In the genomic region with DNA sequence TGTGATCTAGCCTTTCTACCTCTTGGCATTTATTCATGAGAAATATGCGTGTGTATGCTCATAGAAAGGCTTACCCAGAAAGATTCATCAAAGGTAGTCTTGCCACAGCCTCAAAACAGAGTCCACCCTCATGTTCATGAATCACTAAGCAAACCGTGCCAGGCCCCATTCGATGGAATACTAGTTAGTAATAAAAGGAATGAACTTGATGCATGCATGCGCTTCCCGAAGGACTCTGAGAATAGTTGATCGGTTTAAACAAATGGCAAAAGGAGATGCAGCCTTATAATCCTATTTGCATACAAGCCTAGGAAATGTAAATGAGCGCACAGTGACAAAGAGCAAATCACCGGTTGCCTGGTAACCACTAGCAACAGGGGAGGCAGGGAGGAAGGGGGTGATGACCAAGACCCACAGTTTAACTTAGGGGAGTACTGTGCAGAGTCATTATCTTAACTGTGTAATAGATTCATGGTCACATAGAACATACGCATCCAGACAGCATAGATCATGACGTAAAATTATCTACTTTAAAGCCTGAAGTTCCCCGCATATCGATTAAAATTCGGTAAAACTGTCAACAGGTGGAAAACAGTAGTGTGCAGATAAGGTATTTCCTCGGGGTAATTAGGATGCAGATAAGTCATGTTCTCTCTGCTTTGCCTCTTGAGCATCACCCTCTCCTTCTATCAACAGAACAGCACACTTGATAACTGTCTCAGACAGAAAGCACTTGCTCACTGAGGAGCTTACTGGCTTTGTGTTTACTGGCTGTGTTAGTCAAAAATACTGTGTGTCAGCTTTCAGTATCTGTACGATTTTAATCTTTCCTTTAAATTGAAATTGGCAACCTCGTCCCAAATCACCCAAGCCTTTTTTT, we compare ENCODE assay signal across 16 mouse cellular contexts. TPM values are rescaled to one million over a fixed set of nuclear protein-coding genes. Genes with fewer than 3 reads are reported as not detected.
DNase-seq lines count a peak whose midpoint lies in the region; ATAC-seq lines count a peak whose summit lies in the region.
"Had no signal": no experiment of that assay in that cellular context is flagged by ENCODE, and none has a peak within 500 bp of the region (broad histone marks: within the 10 kb centered on the region; RNA-seq: fewer than 3 reads in every experiment).

No protein-coding gene starts in this region.

- no peaks in the 10 kb centered on the region for H3K9me3 ChIP-seq in forebrain, embryonic 12.5 days
- no peaks in the 10 kb centered on the region for H3K9me3 ChIP-seq in hindbrain, embryonic 13.5 days
- H3K9me3 ChIP-seq in midbrain, embryonic 13.5 days = no peaks in the 10 kb centered on the region
- H3K9me3 ChIP-seq: embryonic facial prominence, embryonic 15.5 days; heart, embryonic 12.5 days; limb, embryonic 10.5 days; liver, embryonic 12.5 days; lung, embryonic 15.5 days had no signal

- no peaks in the 10 kb centered on the region for H3K27me3 ChIP-seq in forebrain, embryonic 12.5 days
- H3K27me3 ChIP-seq in hindbrain, embryonic 13.5 days = no peaks in the 10 kb centered on the region
- H3K27me3 ChIP-seq in midbrain, embryonic 13.5 days = 0 out of 2 replicates have a peak, but pooled peaks cover 4% of the 10 kb centered on the region
- H3K27me3 ChIP-seq: embryonic facial prominence, embryonic 15.5 days; heart, embryonic 12.5 days; liver, embryonic 12.5 days; lung, embryonic 15.5 days had no signal

- DNase-seq in R1 (ENCODE audit: low read depth, low spot score) = peak; percentile 66
- DNase-seq in urinary bladder, postnatal 36 days (ENCODE audit: low spot score in 2 of 2) = no peak
- no peak for DNase-seq in spleen, adult 18-20 months
- no peak for DNase-seq in thymus, postnatal 25 days
- DNase-seq: kidney, adult 18-20 months; right cerebral cortex, postnatal 25 days had no signal

- no peak overlapping the region for H3K27ac ChIP-seq in forebrain, embryonic 12.5 days
- H3K27ac ChIP-seq in hindbrain, embryonic 13.5 days = peak overlapping the region; percentile 35; the same call in 1 of the 2 replicates
- H3K27ac ChIP-seq in midbrain, embryonic 13.5 days = 0 out of 2 replicates have a peak overlapping the region, but pooled peaks have one; percentile 5
- H3K27ac ChIP-seq: embryonic facial prominence, embryonic 15.5 days; limb, embryonic 10.5 days; liver, embryonic 12.5 days; lung, embryonic 15.5 days had no signal

- H3K36me3 ChIP-seq in forebrain, embryonic 12.5 days (replicated peaks) = no peaks in the 10 kb centered on the region
- H3K36me3 ChIP-seq in hindbrain, embryonic 13.5 days = no peaks in the 10 kb centered on the region
- no peaks in the 10 kb centered on the region for H3K36me3 ChIP-seq in midbrain, embryonic 13.5 days
- H3K36me3 ChIP-seq: embryonic facial prominence, embryonic 15.5 days; heart, embryonic 12.5 days; limb, embryonic 10.5 days; liver, embryonic 12.5 days; lung, embryonic 15.5 days had no signal

- peaks cover 19% of the 10 kb centered on the region for H3K4me1 ChIP-seq in forebrain, embryonic 12.5 days
- H3K4me1 ChIP-seq in hindbrain, embryonic 13.5 days (replicated peaks) = peaks cover 34% of the 10 kb centered on the region
- peaks cover 20% of the 10 kb centered on the region for H3K4me1 ChIP-seq in midbrain, embryonic 13.5 days (replicated peaks)
- H3K4me1 ChIP-seq: embryonic facial prominence, embryonic 15.5 days; heart, embryonic 12.5 days; liver, embryonic 12.5 days; lung, embryonic 15.5 days had no signal

- ATAC-seq in forebrain, embryonic 12.5 days (ENCODE audit: low FRiP score) = peak; percentile 77
- peak; percentile 69; the same call in 1 of the 2 replicates for ATAC-seq in hindbrain, embryonic 13.5 days (ENCODE audit: low FRiP score)
- ATAC-seq in midbrain, embryonic 13.5 days = peak; percentile 89
- ATAC-seq in megakaryocyte, adult 5-6 weeks (ENCODE audit: poor library complexity, severe bottlenecking) = no peak
- ATAC-seq: liver, embryonic 12.5 days had no signal

- 30% methylated on average over 16 of the region's 16 CpGs for WGBS in forebrain, embryonic 12.5 days
- WGBS in hindbrain, embryonic 13.5 days = 28% methylated on average over 16 of the region's 16 CpGs
- 29% methylated on average over 16 of the region's 16 CpGs for WGBS in midbrain, embryonic 13.5 days

- H3K9ac ChIP-seq in forebrain, embryonic 12.5 days = no peak overlapping the region
- no peak overlapping the region for H3K9ac ChIP-seq in hindbrain, embryonic 13.5 days
- no peak overlapping the region for H3K9ac ChIP-seq in midbrain, embryonic 13.5 days (replicated peaks)
- H3K9ac ChIP-seq: embryonic facial prominence, embryonic 15.5 days; heart, embryonic 12.5 days; liver, embryonic 12.5 days; lung, embryonic 15.5 days had no signal

- peak overlapping the region; percentile 39 for H3K4me2 ChIP-seq in forebrain, embryonic 12.5 days
- H3K4me2 ChIP-seq in hindbrain, embryonic 13.5 days = peak overlapping the region; percentile 35
- H3K4me2 ChIP-seq in midbrain, embryonic 13.5 days (replicated peaks) = peak overlapping the region; percentile 39
- H3K4me2 ChIP-seq: embryonic facial prominence, embryonic 15.5 days; heart, embryonic 12.5 days; liver, embryonic 12.5 days; lung, embryonic 15.5 days had no signal

- H3K4me3 ChIP-seq in forebrain, embryonic 12.5 days (replicated peaks) = no peak overlapping the region
- H3K4me3 ChIP-seq in hindbrain, embryonic 13.5 days = no peak overlapping the region
- 0 out of 2 replicates have a peak overlapping the region, but pooled peaks have one; percentile 11 for H3K4me3 ChIP-seq in midbrain, embryonic 13.5 days (replicated peaks)
- H3K4me3 ChIP-seq: embryonic facial prominence, embryonic 15.5 days; heart, embryonic 12.5 days; limb, embryonic 10.5 days; liver, embryonic 12.5 days; lung, embryonic 15.5 days had no signal

RNA-seq across cellular contexts. Expression of gene Phyhipl, which starts 3.8 kb away (rescaled TPM):
- 55.0 and 61.4 TPM in 2 replicates for polyA plus RNA-seq in forebrain, embryonic 12.5 days (2016; fragmentation: Nextera tagmentation; extraction: Ambion mirVana)
- 252 and 264 TPM in 2 replicates for polyA plus RNA-seq in hindbrain, embryonic 13.5 days (2015; fragmentation: Nextera tagmentation; extraction: Ambion mirVana)
- 162 and 174 TPM in 2 replicates for polyA plus RNA-seq in midbrain, embryonic 13.5 days (2015; fragmentation: Nextera tagmentation; extraction: Ambion mirVana)
- total RNA-seq in megakaryocyte, adult 5-6 weeks (2015) = not detected in 2 replicates
- not detected in 2 replicates for total RNA-seq in megakaryocyte, adult 5-6 weeks (2017)
- total RNA-seq: hematopoietic stem cell, adult 5-6 weeks had no signal
